Mouse (Mus musculus) hindbrain, embryonic 14.5 days (tissue): ENCODE measurements around the gene Fam193b. TPM values are rescaled to one million over a fixed set of nuclear protein-coding genes. Genes with fewer than 3 reads are reported as not detected.

Experiments
- ATAC-seq: fragments of 200-750 bp; cut with Nextera tagmentation; 2 replicates; pipeline ENCODE4 v1.8.0; 2017; ENCODE audit warnings: moderate number of reproducible peaks, mild to moderate bottlenecking, moderate TSS enrichment, moderate library complexity; ENCODE audit not compliant: low FRiP score
- DNase-seq: peaks from one replicate; pipeline ENCODE4 v3.0.0-alpha.2; 2015; ENCODE audit warnings: low spot score
- H3K27ac ChIP-seq: fragments of 300-500 bp; sonication (generic); 2 replicates; pipeline ENCODE4 v1.5.1; 2014; ENCODE audit warnings: mild to moderate bottlenecking, moderate library complexity
- H3K27me3 ChIP-seq: fragments of 300-500 bp; sonication (generic); 2 replicates; pipeline ENCODE4 v1.6.1; 2014; ENCODE audit warnings: mild to moderate bottlenecking, low read length, mixed read lengths; ENCODE audit not compliant: control insufficient read depth, insufficient read depth
- H3K36me3 ChIP-seq: fragments of 300-500 bp; sonication (generic); replicated peaks from 2 replicates; pipeline ENCODE4 v1.6.1; 2014; ENCODE audit not compliant: control insufficient read depth, insufficient read depth
- H3K4me1 ChIP-seq: fragments of 300-500 bp; sonication (generic); replicated peaks from 2 replicates; pipeline ENCODE4 v1.6.1; 2014; ENCODE audit warnings: antibody characterized with exemption, low read length, mixed read lengths; ENCODE audit not compliant: control insufficient read depth, insufficient read depth
- H3K4me2 ChIP-seq: fragments of 300-500 bp; sonication (generic); replicated peaks from 2 replicates; pipeline ENCODE4 v1.6.1; 2014; ENCODE audit warnings: mild to moderate bottlenecking, moderate library complexity
- H3K4me3 ChIP-seq: fragments of 300-500 bp; sonication (generic); replicated peaks from 2 replicates; pipeline ENCODE4 v1.5.1; 2014; ENCODE audit warnings: mild to moderate bottlenecking, low read length
- H3K9ac ChIP-seq: fragments of 300-500 bp; sonication (generic); 2 replicates; pipeline ENCODE4 v1.6.1; 2014
- H3K9me3 ChIP-seq: fragments of 300-500 bp; sonication (generic); 2 replicates; pipeline ENCODE4 v1.6.1; 2016; ENCODE audit warnings: low read length; ENCODE audit not compliant: control insufficient read depth
- WGBS: fragments of 180-500 bp; shearing (Covaris S2); extraction: QIAGEN DNeasy Blood & Tissue Kit; methylation state at CpG from one replicate; pipeline ENCODE4 v1.1.7; 2014; 5-methylcytosine and 5-hydroxymethylcytosine counted together
- polyA plus RNA-seq: library from polyadenylated mRNA; unstranded; fragments of >200 nt; fragmentation: Nextera tagmentation; extraction: Ambion mirVana; gene quantifications from 2 replicates; pipeline ENCODE4 v1.2.1, GENCODE M21; 2014

Gene Fam193b
- polyA plus RNA-seq, 1 experiment from 2014 or later: 47.4 TPM

GRCm38 (mm10) chr13:55536194-55537175, 34.4 kb downstream of the Fam193b start, which contains the start of gene Ddx41:
Ddx41 (minus strand) TSS chr13:55536658.
- peak within 1 kb of the TSS; percentile 83 for H3K4me2 ChIP-seq
- WGBS: under 1% methylated on average over 70 of the region's 70 CpGs
- DNase-seq (peak; percentile 98), ATAC-seq (peak; percentile 97)
- no peaks in the 10 kb centered on the region for H3K27me3 ChIP-seq
- H3K27ac ChIP-seq: peak within 1 kb of the TSS; percentile 84
- H3K36me3 ChIP-seq: peaks cover 80% of the 10 kb centered on the region
- H3K9me3 ChIP-seq: no peaks in the 10 kb centered on the region
- H3K9ac ChIP-seq: peak within 1 kb of the TSS; percentile 86
- H3K4me3 ChIP-seq: peak within 1 kb of the TSS; percentile 77
- peaks cover 9% of the 10 kb centered on the region for H3K4me1 ChIP-seq

GRCm38 (mm10) chr13:55535796-55536193, 35.1 kb downstream of the Fam193b start:
- peak overlapping the region; percentile 77 for H3K4me3 ChIP-seq
- ATAC-seq (no peak), DNase-seq (no peak)
- H3K9ac ChIP-seq: peak overlapping the region; percentile 86
- H3K4me1 ChIP-seq: peaks cover 9% of the 10 kb centered on the region
- H3K27me3 ChIP-seq: no peaks in the 10 kb centered on the region
- 21% methylated on average over 17 of the region's 17 CpGs for WGBS
- peak overlapping the region; percentile 83 for H3K4me2 ChIP-seq
- peaks cover 80% of the 10 kb centered on the region for H3K36me3 ChIP-seq
- H3K27ac ChIP-seq: peak overlapping the region; percentile 84
- no peaks in the 10 kb centered on the region for H3K9me3 ChIP-seq

GRCm38 (mm10) chr13:55535191-55535590, 35.7 kb downstream of the Fam193b start:
- Histone ChIP-seq H3K27me3 (no peaks in the 10 kb centered on the region), H3K4me1 (peaks cover 9% of the 10 kb centered on the region), H3K4me2 (peak overlapping the region; percentile 83), H3K36me3 (peaks cover 79% of the 10 kb centered on the region), H3K27ac (no peak overlapping the region), H3K9ac (peak overlapping the region; percentile 86), H3K4me3 (peak overlapping the region; percentile 77), H3K9me3 (no peaks in the 10 kb centered on the region)
- WGBS: 93% methylated on average over 15 of the region's 15 CpGs
- ATAC-seq (no peak), DNase-seq (no peak)

GRCm38 (mm10) chr13:55529198-55529915, 41.6 kb downstream of the Fam193b start, which contains the start of gene Dok3:
Dok3 (minus strand) TSS chr13:55529296.
- H3K4me1 ChIP-seq: no peaks in the 10 kb centered on the region
- WGBS: 84% methylated on average over 8 of the region's 8 CpGs
- H3K9ac ChIP-seq: no peak within 1 kb of the TSS
- H3K9me3 ChIP-seq: no peaks in the 10 kb centered on the region
- H3K4me3 ChIP-seq: no peak within 1 kb of the TSS
- ATAC-seq (no peak), DNase-seq (no peak)
- H3K27ac ChIP-seq: no peak within 1 kb of the TSS
- peaks cover 56% of the 10 kb centered on the region for H3K36me3 ChIP-seq
- no peak within 1 kb of the TSS for H3K4me2 ChIP-seq
- H3K27me3 ChIP-seq: no peaks in the 10 kb centered on the region

- Histone ChIP-seq H3K9ac (no peak overlapping the region), H3K36me3 (peaks cover 44% of the 10 kb centered on the region), H3K4me2 (no peak overlapping the region), H3K9me3 (no peaks in the 10 kb centered on the region), H3K27ac (no peak overlapping the region), H3K4me3 (no peak overlapping the region), H3K4me1 (no peaks in the 10 kb centered on the region), H3K27me3 (no peaks in the 10 kb centered on the region)
- 87% methylated on average over 18 of the region's 18 CpGs for WGBS
- DNase-seq: no peak
- ATAC-seq: no peak
Measured at GRCm38 (mm10) chr13:55527834-55528772, 42.8 kb downstream of the Fam193b start.

GRCm38 (mm10) chr13:55527212-55527611, 43.7 kb downstream of the Fam193b start:
- DNase-seq (no peak), ATAC-seq (no peak)
- Histone ChIP-seq H3K4me2 (no peak overlapping the region), H3K27me3 (no peaks in the 10 kb centered on the region), H3K9me3 (no peaks in the 10 kb centered on the region), H3K9ac (no peak overlapping the region), H3K27ac (no peak overlapping the region), H3K4me3 (no peak overlapping the region), H3K36me3 (peaks cover 35% of the 10 kb centered on the region), H3K4me1 (no peaks in the 10 kb centered on the region)
- WGBS: 80% methylated on average over 16 of the region's 16 CpGs

- Histone ChIP-seq H3K9me3 (no peaks in the 10 kb centered on the region), H3K4me2 (no peak overlapping the region), H3K36me3 (peaks cover 22% of the 10 kb centered on the region), H3K9ac (no peak overlapping the region), H3K27ac (no peak overlapping the region), H3K4me3 (no peak overlapping the region), H3K4me1 (no peaks in the 10 kb centered on the region), H3K27me3 (no peaks in the 10 kb centered on the region)
- DNase-seq (no peak), ATAC-seq (no peak)
- 81% methylated on average over 15 of the region's 16 CpGs for WGBS
Measured at GRCm38 (mm10) chr13:55525733-55526553, 45.0 kb downstream of the Fam193b start.

- Histone ChIP-seq H3K27me3 (no peaks in the 10 kb centered on the region), H3K9ac (no peak overlapping the region), H3K4me3 (no peak overlapping the region), H3K4me2 (no peak overlapping the region), H3K9me3 (no peaks in the 10 kb centered on the region), H3K27ac (no peak overlapping the region), H3K4me1 (no peaks in the 10 kb centered on the region), H3K36me3 (peaks cover 5% of the 10 kb centered on the region; the same call in 1 of the 2 replicates)
- ATAC-seq (no peak), DNase-seq (no peak)
- 92% methylated on average over 23 of the region's 23 CpGs for WGBS
Measured at GRCm38 (mm10) chr13:55523951-55524600, 46.8 kb downstream of the Fam193b start.
